Mouse (Mus musculus) forebrain, embryonic 12.5 days (tissue): Measurements from ENCODE around the gene Tlk2. TPM values are rescaled to one million over a fixed set of nuclear protein-coding genes. Genes with fewer than 3 reads are reported as not detected.

Source experiments
- ATAC-seq: fragments of 200-750 bp; cut with Nextera tagmentation; 2 replicates; pipeline ENCODE4 v1.8.0; 2017; ENCODE audit warnings: moderate TSS enrichment; ENCODE audit not compliant: low FRiP score
- H3K27ac ChIP-seq: fragments of 300-500 bp; sonication (generic); 2 replicates; pipeline ENCODE4 v1.5.1; 2016; ENCODE audit warnings: mild to moderate bottlenecking
- H3K27me3 ChIP-seq: fragments of 300-500 bp; sonication (generic); 2 replicates; pipeline ENCODE4 v1.6.1; 2016; ENCODE audit warnings: mild to moderate bottlenecking
- H3K36me3 ChIP-seq: fragments of 300-500 bp; sonication (generic); replicated peaks from 2 replicates; pipeline ENCODE4 v1.6.1; 2016; ENCODE audit warnings: mild to moderate bottlenecking
- H3K4me1 ChIP-seq: fragments of 300-500 bp; sonication (generic); 2 replicates; pipeline ENCODE4 v1.6.1; 2016
- H3K4me2 ChIP-seq: fragments of 300-500 bp; sonication (generic); 2 replicates; pipeline ENCODE4 v1.6.1; 2016; ENCODE audit warnings: mild to moderate bottlenecking, moderate library complexity
- H3K4me3 ChIP-seq: fragments of 300-500 bp; sonication (generic); replicated peaks from 2 replicates; pipeline ENCODE4 v1.5.1; 2016; ENCODE audit warnings: mild to moderate bottlenecking
- H3K9ac ChIP-seq: fragments of 300-500 bp; sonication (generic); 2 replicates; pipeline ENCODE4 v1.6.1; 2016; ENCODE audit warnings: mild to moderate bottlenecking
- H3K9me3 ChIP-seq: fragments of 300-500 bp; sonication (generic); 2 replicates; pipeline ENCODE4 v1.6.1; 2016
- WGBS: fragments of 180-500 bp; shearing (Covaris S2); methylation state at CpG from one replicate; pipeline ENCODE4 v1.1.7; 2016; 5-methylcytosine and 5-hydroxymethylcytosine counted together
- polyA plus RNA-seq: library from polyadenylated mRNA; unstranded; fragments of >200 nt; fragmentation: Nextera tagmentation; extraction: Ambion mirVana; gene quantifications from 2 replicates; pipeline ENCODE4 v1.2.1, GENCODE M21; 2016

Tlk2 gene
- polyA plus RNA-seq, 1 experiment from 2014 or later: 26.4 TPM

DNA sequence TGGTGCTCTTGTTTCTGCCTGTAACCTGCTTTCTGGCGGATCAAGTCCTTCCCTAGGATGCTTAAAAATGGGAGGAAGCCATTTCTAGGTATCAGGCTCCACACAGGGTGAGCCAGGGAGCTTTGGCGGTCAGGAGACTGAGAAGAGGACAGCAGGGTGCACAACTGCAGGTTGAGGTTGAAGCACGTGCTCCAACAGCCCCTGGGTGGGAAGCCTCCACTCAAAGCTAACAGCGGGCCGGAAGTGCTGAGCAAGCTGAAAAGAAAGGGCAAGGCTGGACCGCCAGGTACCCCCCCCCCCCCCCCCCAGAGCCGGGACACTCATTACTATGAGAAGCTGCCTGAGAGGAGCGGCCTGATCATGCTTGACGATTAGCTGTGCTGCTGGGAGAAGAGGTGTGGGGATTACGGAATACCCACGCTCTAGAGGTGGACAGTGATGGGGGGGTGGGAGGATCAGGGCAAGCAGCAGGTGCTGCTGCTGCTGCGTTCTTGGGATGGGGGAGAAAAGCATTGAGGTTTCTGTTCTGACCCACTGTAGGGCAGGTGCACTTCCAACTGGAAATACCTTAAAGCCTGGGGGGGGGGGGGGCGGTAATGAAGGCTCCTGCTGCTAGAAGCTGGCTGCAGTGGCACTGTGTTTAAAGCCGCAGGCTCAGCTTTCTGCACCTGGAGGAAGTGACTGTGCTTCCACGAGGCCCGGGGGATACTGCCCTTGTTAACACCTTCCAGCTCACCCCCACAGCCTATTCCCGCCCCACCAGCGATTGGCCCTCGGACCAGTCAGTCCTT is 27.2 kb upstream of the Tlk2 start:
- peaks cover 15% of the 10 kb centered on the region for H3K4me1 ChIP-seq
- no peak for ATAC-seq
- no peak overlapping the region for H3K27ac ChIP-seq
- H3K36me3 ChIP-seq: no peaks in the 10 kb centered on the region
- H3K4me3 ChIP-seq: no peak overlapping the region
- H3K9ac ChIP-seq: peak overlapping the region; percentile 12; the same call in 1 of the 2 replicates
- 27% methylated on average over 18 of the region's 19 CpGs for WGBS
- peak overlapping the region; percentile 26 for H3K4me2 ChIP-seq
- H3K27me3 ChIP-seq: no peaks in the 10 kb centered on the region
- no peaks in the 10 kb centered on the region for H3K9me3 ChIP-seq

DNA sequence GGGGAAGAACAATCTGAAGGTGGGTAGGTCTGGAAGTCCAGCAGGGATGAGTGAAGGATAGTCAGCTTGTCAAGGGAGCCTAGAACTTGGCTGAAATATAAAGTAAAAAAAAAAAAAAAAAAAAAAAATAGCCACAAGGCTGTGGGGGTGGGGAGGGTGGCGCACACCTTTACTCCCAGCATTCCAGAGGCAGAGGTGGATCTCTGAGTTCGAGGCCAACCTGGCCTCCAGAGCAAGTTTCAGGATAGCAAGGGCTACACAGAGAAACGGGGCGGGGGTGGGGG is 26.6 kb upstream of the Tlk2 start:
- H3K4me1 ChIP-seq: peaks cover 15% of the 10 kb centered on the region
- WGBS: 20% methylated on average over 1 of the region's 4 CpGs

GRCm38 (mm10) chr11:105152357-105152899 is 26.2 kb upstream of the Tlk2 start:
- Histone ChIP-seq H3K4me2 (no peak overlapping the region), H3K9me3 (no peaks in the 10 kb centered on the region), H3K36me3 (no peaks in the 10 kb centered on the region), H3K9ac (no peak overlapping the region), H3K27ac (no peak overlapping the region), H3K27me3 (no peaks in the 10 kb centered on the region), H3K4me1 (peaks cover 15% of the 10 kb centered on the region), H3K4me3 (no peak overlapping the region)
- ATAC-seq: no peak
- 84% methylated on average over 11 of the region's 11 CpGs for WGBS

More for the DNA sequence above, 26.6 kb upstream of the Tlk2 start:
- H3K4me3 ChIP-seq: no peak overlapping the region
- H3K36me3 ChIP-seq: no peaks in the 10 kb centered on the region
- H3K27ac ChIP-seq: no peak overlapping the region
- peak overlapping the region; percentile 26; the same call in 1 of the 2 replicates for H3K4me2 ChIP-seq
- ATAC-seq: no peak
- H3K9me3 ChIP-seq: no peaks in the 10 kb centered on the region
- no peak overlapping the region for H3K9ac ChIP-seq
- no peaks in the 10 kb centered on the region for H3K27me3 ChIP-seq

- H3K9me3 ChIP-seq: no peaks in the 10 kb centered on the region
- peaks cover 15% of the 10 kb centered on the region for H3K4me1 ChIP-seq
- 37% methylated on average over 12 of the region's 12 CpGs for WGBS
- H3K9ac ChIP-seq: no peak overlapping the region
- ATAC-seq: no peak
- no peak overlapping the region for H3K27ac ChIP-seq
- no peaks in the 10 kb centered on the region for H3K27me3 ChIP-seq
- H3K36me3 ChIP-seq: no peaks in the 10 kb centered on the region
- H3K4me2 ChIP-seq: no peak overlapping the region
- no peak overlapping the region for H3K4me3 ChIP-seq
Observed at GRCm38 (mm10) chr11:105153068-105153833, 25.4 kb upstream of the Tlk2 start.

DNA sequence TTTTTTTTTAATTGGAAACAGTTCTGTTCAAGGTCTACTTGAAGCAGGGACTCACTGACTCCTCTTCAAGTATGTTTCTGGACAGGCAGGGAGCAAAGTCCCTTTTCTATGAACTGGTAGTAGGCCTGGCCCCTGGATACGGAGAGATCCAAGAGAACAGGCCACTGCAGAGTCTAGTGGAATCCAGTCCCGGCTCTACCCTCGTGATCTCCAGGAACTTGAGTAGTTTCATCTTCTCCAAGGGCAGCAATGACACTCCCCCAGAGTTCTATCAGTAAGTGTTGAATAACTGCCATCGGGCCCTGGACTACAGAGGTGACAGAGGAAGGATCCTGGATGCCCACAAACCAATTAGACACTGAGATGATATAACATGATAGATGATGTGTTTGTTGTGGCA is 22.7 kb upstream of the Tlk2 start:
- H3K36me3 ChIP-seq: no peaks in the 10 kb centered on the region
- no peaks in the 10 kb centered on the region for H3K9me3 ChIP-seq
- H3K27ac ChIP-seq: no peak overlapping the region
- no peak for ATAC-seq
- no peak overlapping the region for H3K9ac ChIP-seq
- 77% methylated on average over 4 of the region's 4 CpGs for WGBS
- peaks cover 15% of the 10 kb centered on the region for H3K4me1 ChIP-seq
- H3K4me2 ChIP-seq: no peak overlapping the region
- no peak overlapping the region for H3K4me3 ChIP-seq
- H3K27me3 ChIP-seq: no peaks in the 10 kb centered on the region

DNA sequence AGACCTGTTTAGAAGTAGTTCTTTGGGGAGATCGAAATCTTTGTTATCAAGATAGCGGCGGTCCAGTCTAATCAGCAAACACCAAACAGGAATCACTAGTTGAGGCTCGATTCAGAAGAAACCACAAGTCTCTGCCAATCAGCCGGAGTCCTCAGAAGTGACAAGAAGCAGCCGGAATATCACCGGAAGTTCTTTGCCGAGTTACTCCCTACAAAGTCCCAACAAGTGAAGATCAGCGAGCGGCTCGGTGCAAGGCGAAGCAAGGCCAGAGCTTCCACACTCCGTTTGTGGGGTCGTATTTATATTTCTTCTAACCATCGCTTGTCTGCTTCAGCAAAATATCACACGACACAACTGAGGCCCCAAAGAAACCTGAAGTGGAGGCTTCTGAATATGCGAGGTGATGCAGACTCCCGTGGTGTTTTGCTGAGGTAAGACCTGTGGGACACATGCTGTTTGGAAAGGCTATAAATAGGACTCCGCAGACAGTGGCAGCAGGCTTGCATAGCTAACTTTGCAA is 21.8 kb upstream of the Tlk2 start:
- H3K27ac ChIP-seq: no peak overlapping the region
- H3K4me2 ChIP-seq: no peak overlapping the region
- H3K4me1 ChIP-seq: peaks cover 8% of the 10 kb centered on the region
- 87% methylated on average over 19 of the region's 19 CpGs for WGBS
- no peaks in the 10 kb centered on the region for H3K36me3 ChIP-seq
- no peak overlapping the region for H3K9ac ChIP-seq
- no peak overlapping the region for H3K4me3 ChIP-seq
- no peaks in the 10 kb centered on the region for H3K27me3 ChIP-seq
- no peaks in the 10 kb centered on the region for H3K9me3 ChIP-seq
- ATAC-seq: no peak

DNA sequence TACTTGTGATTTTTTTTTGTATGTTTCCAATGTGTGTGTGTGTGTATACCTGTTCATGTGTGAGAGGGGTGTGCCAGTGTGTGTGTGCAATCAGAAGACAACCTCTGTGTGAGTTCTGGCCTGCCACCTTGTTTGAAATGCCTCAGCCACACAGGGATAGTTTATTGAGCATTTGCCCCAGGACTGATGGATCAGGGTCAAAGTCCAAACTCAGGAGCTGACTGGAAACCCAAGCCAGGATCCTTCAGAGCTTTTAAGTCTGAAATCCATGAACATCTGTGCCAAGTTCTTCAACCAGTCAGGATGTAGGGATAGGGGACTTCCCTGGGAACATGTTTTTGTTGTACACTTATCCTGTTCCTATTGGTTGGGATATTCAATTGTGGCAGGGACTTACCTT is 20.6 kb upstream of the Tlk2 start:
- Histone ChIP-seq H3K36me3 (no peaks in the 10 kb centered on the region), H3K4me3 (no peak overlapping the region), H3K9ac (no peak overlapping the region), H3K4me2 (no peak overlapping the region), H3K27me3 (no peaks in the 10 kb centered on the region), H3K9me3 (peaks cover 8% of the 10 kb centered on the region; the same call in 1 of the 2 replicates), H3K4me1 (peaks cover 8% of the 10 kb centered on the region), H3K27ac (no peak overlapping the region)
- ATAC-seq: no peak

GRCm38 (mm10) chr11:105159673-105160360 is 18.8 kb upstream of the Tlk2 start:
- no peaks in the 10 kb centered on the region for H3K4me1 ChIP-seq
- ATAC-seq: no peak
- 64% methylated on average over 6 of the region's 6 CpGs for WGBS
- no peaks in the 10 kb centered on the region for H3K36me3 ChIP-seq
- H3K27ac ChIP-seq: no peak overlapping the region
- H3K4me2 ChIP-seq: no peak overlapping the region
- no peak overlapping the region for H3K4me3 ChIP-seq
- H3K27me3 ChIP-seq: no peaks in the 10 kb centered on the region
- peaks cover 14% of the 10 kb centered on the region; the same call in 1 of the 2 replicates for H3K9me3 ChIP-seq
- no peak overlapping the region for H3K9ac ChIP-seq

GRCm38 (mm10) chr11:105161411-105161810 is 17.2 kb upstream of the Tlk2 start:
- WGBS: 92% methylated on average over 2 of the region's 2 CpGs
- H3K9ac ChIP-seq: no peak overlapping the region
- H3K4me2 ChIP-seq: no peak overlapping the region
- H3K4me3 ChIP-seq: no peak overlapping the region
- H3K9me3 ChIP-seq: peaks cover 26% of the 10 kb centered on the region; the same call in 1 of the 2 replicates
- no peaks in the 10 kb centered on the region for H3K36me3 ChIP-seq
- H3K27ac ChIP-seq: no peak overlapping the region
- no peaks in the 10 kb centered on the region for H3K27me3 ChIP-seq
- ATAC-seq: no peak
- no peaks in the 10 kb centered on the region for H3K4me1 ChIP-seq

GRCm38 (mm10) chr11:105164516-105165510 is 13.8 kb upstream of the Tlk2 start:
- Histone ChIP-seq H3K36me3 (no peaks in the 10 kb centered on the region), H3K4me2 (no peak overlapping the region), H3K4me3 (no peak overlapping the region), H3K9me3 (peaks cover 26% of the 10 kb centered on the region; the same call in 1 of the 2 replicates), H3K27me3 (no peaks in the 10 kb centered on the region), H3K9ac (no peak overlapping the region), H3K27ac (no peak overlapping the region), H3K4me1 (no peaks in the 10 kb centered on the region)
- no peak for ATAC-seq
- 84% methylated on average over 69 of the region's 69 CpGs for WGBS

DNA sequence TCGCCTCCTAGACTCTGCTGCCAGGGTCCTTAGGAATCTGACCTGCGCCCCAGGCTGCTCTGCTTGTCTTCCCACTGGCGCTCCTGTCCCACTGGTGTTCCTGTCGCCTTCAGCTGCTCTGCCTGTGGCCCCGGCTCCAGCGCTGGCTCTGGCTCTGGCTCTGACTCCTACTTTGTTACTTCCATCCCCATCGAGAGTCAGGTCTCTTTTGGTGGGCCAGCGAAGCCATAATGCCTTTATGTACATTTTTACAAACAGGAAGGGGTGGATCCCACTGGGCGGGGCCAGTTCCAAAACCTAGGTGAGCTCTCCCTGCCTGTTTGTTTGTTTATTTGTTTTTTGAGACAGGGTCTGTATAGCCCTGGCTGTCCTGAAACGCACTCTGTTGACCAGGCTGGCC is 11.8 kb upstream of the Tlk2 start:
- no peak for ATAC-seq
- H3K4me3 ChIP-seq: no peak overlapping the region

More for the DNA sequence above, 11.8 kb upstream of the Tlk2 start:
- Histone ChIP-seq H3K9me3 (peaks cover 26% of the 10 kb centered on the region; the same call in 1 of the 2 replicates), H3K4me2 (no peak overlapping the region), H3K4me1 (no peaks in the 10 kb centered on the region), H3K9ac (no peak overlapping the region), H3K27me3 (no peaks in the 10 kb centered on the region), H3K27ac (no peak overlapping the region), H3K36me3 (no peaks in the 10 kb centered on the region)
- 94% methylated on average over 10 of the region's 10 CpGs for WGBS
